Mouse (Mus musculus) liver, adult (tissue): Measurements from ENCODE around the gene Tmcc2.

Experiments
- GATA4 ChIP-seq: IDR thresholded peaks from 2 replicates; pipeline ENCODE4 v1.6.1; 2014; ENCODE audit warnings: mild to moderate bottlenecking, low read length; ENCODE audit not compliant: insufficient replicate concordance

The Tmcc2 gene

GRCm38 (mm10) chr1:132364896-132365557 is 26.1 kb downstream of the Tmcc2 start:
- no peak for TF ChIP-seq GATA4

- TF ChIP-seq GATA4, result no peak
These were observed 26.7 kb downstream of the Tmcc2 start for GRCm38 (mm10) chr1:132364388-132364787.

DNA sequence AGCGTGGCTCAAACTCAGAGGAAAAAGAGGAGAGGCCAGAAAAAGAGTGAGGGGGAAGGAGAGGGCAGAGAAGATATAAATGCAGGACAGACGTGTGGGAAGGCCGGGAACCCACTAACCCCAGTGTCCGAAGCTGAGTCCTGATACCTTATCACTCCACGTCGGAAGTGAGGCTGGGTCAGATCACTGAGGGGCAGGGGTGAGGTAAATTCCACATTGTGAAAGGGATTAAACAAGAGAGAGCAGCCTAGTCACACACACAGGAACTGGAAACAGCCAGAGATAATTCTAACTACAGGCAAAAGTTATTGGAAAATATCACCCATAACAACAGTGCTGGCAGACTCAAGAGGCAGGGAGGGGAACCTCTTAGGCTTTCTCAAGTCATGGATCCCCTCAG is 29.1 kb downstream of the Tmcc2 start:
- peak; percentile 96 for TF ChIP-seq GATA4

GRCm38 (mm10) chr1:132356841-132357240 is 34.2 kb downstream of the Tmcc2 start:
- no peak for TF ChIP-seq GATA4

DNA sequence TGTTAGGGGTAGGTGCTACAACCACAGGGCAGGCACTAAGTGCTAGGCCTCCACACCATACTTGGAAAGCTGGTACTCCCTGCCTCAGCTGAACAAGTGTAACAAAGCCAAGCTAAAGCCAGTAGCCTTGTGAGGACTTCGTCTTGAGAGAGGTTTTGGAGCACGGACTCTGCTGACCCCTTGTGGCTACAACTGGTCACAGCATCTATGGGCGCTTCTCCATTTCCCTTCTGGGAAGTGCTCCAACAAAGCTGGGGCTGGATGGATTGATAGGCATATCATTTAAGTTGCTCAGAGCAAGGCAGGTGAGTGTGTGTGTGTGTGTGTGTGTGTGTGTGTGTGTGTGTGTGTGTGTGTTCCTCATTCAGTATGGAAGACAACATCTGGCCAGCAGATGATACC is 35.2 kb downstream of the Tmcc2 start:
- TF ChIP-seq GATA4, result peak; percentile 28; the same call in 1 of the 2 replicates

- no peak for TF ChIP-seq GATA4
These were observed 35.9 kb downstream of the Tmcc2 start for GRCm38 (mm10) chr1:132355162-132355601.

GRCm38 (mm10) chr1:132354234-132354633 is 36.8 kb downstream of the Tmcc2 start:
- TF ChIP-seq GATA4, result no peak

- TF ChIP-seq GATA4, result no peak
These were observed 37.7 kb downstream of the Tmcc2 start for GRCm38 (mm10) chr1:132353389-132353788.

GRCm38 (mm10) chr1:132351058-132351457 is 40.0 kb downstream of the Tmcc2 start:
- no peak for TF ChIP-seq GATA4

DNA sequence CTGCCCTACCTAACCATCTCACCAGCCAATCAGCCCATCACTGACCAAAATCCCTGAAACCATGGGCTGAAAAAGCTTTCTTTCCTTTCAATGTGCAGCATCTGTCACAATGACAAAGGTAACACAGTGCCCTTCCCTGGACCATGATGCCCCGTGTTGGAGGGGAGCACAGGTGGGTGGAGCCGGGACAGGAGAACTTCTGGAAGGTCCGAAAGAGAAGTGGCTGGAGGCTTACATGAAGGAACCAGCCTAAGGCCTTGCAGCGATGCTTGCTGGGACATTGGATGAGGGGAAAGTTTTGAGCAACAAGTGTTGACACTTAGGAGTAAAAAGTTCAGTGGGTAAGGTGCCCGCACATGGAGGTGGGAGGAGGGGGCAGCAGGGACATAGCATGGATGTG is 42.7 kb downstream of the Tmcc2 start:
- TF ChIP-seq GATA4, result no peak

GRCm38 (mm10) chr1:132346951-132347350 is 44.1 kb downstream of the Tmcc2 start:
- no peak for TF ChIP-seq GATA4

- TF ChIP-seq GATA4, result no peak
These were observed 44.8 kb downstream of the Tmcc2 start for GRCm38 (mm10) chr1:132346134-132346851.

DNA sequence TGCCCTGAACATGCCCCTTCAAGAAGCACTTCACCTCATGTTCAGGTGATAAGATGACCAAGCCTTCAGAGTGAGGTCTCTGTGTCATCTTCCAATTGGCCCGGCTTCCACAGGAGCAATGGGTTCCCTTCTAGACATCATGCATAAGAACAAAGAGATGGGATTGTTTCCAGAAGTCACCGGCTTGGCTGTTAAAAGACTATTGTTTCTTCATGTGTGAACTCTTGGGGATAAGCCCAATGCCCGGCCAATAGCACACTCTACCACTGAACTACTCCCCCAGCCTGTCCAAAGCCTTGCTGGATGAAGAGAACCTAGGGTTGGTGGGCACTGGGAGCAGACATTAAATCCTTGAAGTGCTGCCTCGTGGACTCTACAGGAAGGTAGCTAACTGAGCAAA is 45.6 kb downstream of the Tmcc2 start:
- TF ChIP-seq GATA4, result no peak

GRCm38 (mm10) chr1:132343656-132344055 is 47.4 kb downstream of the Tmcc2 start:
- no peak for TF ChIP-seq GATA4

GRCm38 (mm10) chr1:132343191-132343590 is 47.9 kb downstream of the Tmcc2 start:
- TF ChIP-seq GATA4, result no peak

- TF ChIP-seq GATA4, result no peak
These were observed 48.6 kb downstream of the Tmcc2 start for GRCm38 (mm10) chr1:132342518-132342917.
